Mouse (Mus musculus) megakaryocyte progenitor cell, adult 5-6 weeks (primary cell): Measurements from ENCODE around the gene Rptor. TPM values are rescaled to one million over a fixed set of nuclear protein-coding genes. Genes with fewer than 3 reads are reported as not detected.

Experiments used
- ATAC-seq: replicated peaks from 2 replicates; pipeline ENCODE4 v1.8.0; 2016; ENCODE audit warnings: mild to moderate bottlenecking, moderate TSS enrichment, inconsistent platforms; ENCODE audit not compliant: poor library complexity
- total RNA-seq, 2 experiments: library from RNA; stranded (forward) in 1 of 2; stranded (reverse) in 1 of 2; fragments of 157-497, 149-512 nt in 1 of 2; fragments of 200-1000 nt in 1 of 2; gene quantifications; 2 replicates each; pipeline versions ENCODE4 v1.2.3 to v1.2.4; 2015 to 2017

Rptor gene
- total RNA-seq, 2 experiments from 2014 or later: 13.2 to 16.1 TPM

- ATAC-seq: no peak
These were observed 316.7 kb downstream of the Rptor start for GRCm38 (mm10) chr11:119919432-119919831.

- peak; percentile 91 for ATAC-seq
These were observed 317.2 kb downstream of the Rptor start for GRCm38 (mm10) chr11:119919897-119920296.

- ATAC-seq: no peak
These were observed 318.0 kb downstream of the Rptor start for GRCm38 (mm10) chr11:119920668-119921067.

- ATAC-seq: peak; percentile 91
These were observed 322.5 kb downstream of the Rptor start for GRCm38 (mm10) chr11:119925176-119925575.

- ATAC-seq: no peak
These were observed 324.1 kb downstream of the Rptor start for GRCm38 (mm10) chr11:119926762-119927161.

GRCm38 (mm10) chr11:119928023-119928681, 325.4 kb downstream of the Rptor start:
- ATAC-seq: peak; percentile 73

GRCm38 (mm10) chr11:119929603-119930265, 327.0 kb downstream of the Rptor start:
- no peak for ATAC-seq

GRCm38 (mm10) chr11:119931809-119932208, 329.1 kb downstream of the Rptor start:
- no peak for ATAC-seq

- ATAC-seq: no peak
These were observed 330.4 kb downstream of the Rptor start for GRCm38 (mm10) chr11:119933142-119933541.

- no peak for ATAC-seq
These were observed 331.3 kb downstream of the Rptor start for GRCm38 (mm10) chr11:119933819-119934583.

- ATAC-seq: no peak
These were observed 332.1 kb downstream of the Rptor start for GRCm38 (mm10) chr11:119934773-119935172.

GRCm38 (mm10) chr11:119935457-119935856, 332.8 kb downstream of the Rptor start:
- peak; percentile 51 for ATAC-seq

GRCm38 (mm10) chr11:119936456-119936855, 333.8 kb downstream of the Rptor start:
- no peak for ATAC-seq

- ATAC-seq: no peak
These were observed 334.5 kb downstream of the Rptor start for GRCm38 (mm10) chr11:119937216-119937615.

- ATAC-seq: no peak
These were observed 335.2 kb downstream of the Rptor start for GRCm38 (mm10) chr11:119937772-119938502.

- no peak for ATAC-seq
These were observed 336.5 kb downstream of the Rptor start for GRCm38 (mm10) chr11:119939073-119939710.

GRCm38 (mm10) chr11:119939711-119940106, 337.0 kb downstream of the Rptor start:
- ATAC-seq: no peak

GRCm38 (mm10) chr11:119940142-119940541, 337.4 kb downstream of the Rptor start:
- ATAC-seq: no peak

GRCm38 (mm10) chr11:119941794-119942193, 339.1 kb downstream of the Rptor start:
- ATAC-seq: no peak

- 0 out of 2 replicates have a peak, but pooled peaks have one; percentile 1 for ATAC-seq
These were observed 339.6 kb downstream of the Rptor start for GRCm38 (mm10) chr11:119942201-119942726.
